Mouse (Mus musculus): Measurements from ENCODE around the gene Gnmt. TPM values are rescaled to one million over a fixed set of nuclear protein-coding genes. Genes with fewer than 3 reads are reported as not detected.

Gene Gnmt
- polyA plus RNA-seq, 1 experiment from 2014 or later = 1.8 TPM

GRCm38 (mm10) chr17:46713849-46714248, 15.1 kb downstream of the Gnmt start:
- WGBS = 90% methylated on average over 9 of the region's 9 CpGs
- Histone ChIP-seq H3K9me3 (replicated peaks; ENCODE audit: control insufficient read depth, low read length) (no peaks in the 10 kb centered on the region), H3K4me1 (ENCODE audit: control insufficient read depth, insufficient read depth, low read length) (peaks cover 12% of the 10 kb centered on the region), H3K27me3 (ENCODE audit: control insufficient read depth, insufficient read depth, low read length) (no peaks in the 10 kb centered on the region), H3K4me3 (ENCODE audit: low read length) (no peak overlapping the region), H3K27ac (ENCODE audit: low read length) (no peak overlapping the region), H3K36me3 (ENCODE audit: control insufficient read depth, insufficient read depth) (peaks cover 16% of the 10 kb centered on the region), H3K9ac (ENCODE audit: low read length) (no peak overlapping the region), H3K4me2 (ENCODE audit: low read depth, low read length) (no peak overlapping the region)
- ATAC-seq (replicated peaks; ENCODE audit: extremely low read depth, insufficient read depth, low FRiP score) = no peak

- 52% methylated on average over 7 of the region's 7 CpGs for WGBS
- H3K4me3 ChIP-seq (ENCODE audit: low read length) = peak overlapping the region; percentile 94
- H3K27me3 ChIP-seq (ENCODE audit: control insufficient read depth, insufficient read depth, low read length) = no peaks in the 10 kb centered on the region
- peak overlapping the region; percentile 92 for H3K9ac ChIP-seq (ENCODE audit: low read length)
- H3K9me3 ChIP-seq (replicated peaks; ENCODE audit: control insufficient read depth, low read length) = no peaks in the 10 kb centered on the region
- no peak for ATAC-seq (replicated peaks; ENCODE audit: extremely low read depth, insufficient read depth, low FRiP score)
- no peak overlapping the region; the same call in 1 of the 2 replicates for H3K27ac ChIP-seq (ENCODE audit: low read length)
- peaks cover 12% of the 10 kb centered on the region for H3K4me1 ChIP-seq (ENCODE audit: control insufficient read depth, insufficient read depth, low read length)
- peaks cover 16% of the 10 kb centered on the region for H3K36me3 ChIP-seq (ENCODE audit: control insufficient read depth, insufficient read depth)
- peak overlapping the region; percentile 95 for H3K4me2 ChIP-seq (ENCODE audit: low read depth, low read length)
Measured at GRCm38 (mm10) chr17:46712442-46712841, 16.5 kb downstream of the Gnmt start.

GRCm38 (mm10) chr17:46711612-46712271, 17.2 kb downstream of the Gnmt start:
- peak; percentile 46; the same call in 1 of the 2 replicates for ATAC-seq (replicated peaks; ENCODE audit: extremely low read depth, insufficient read depth, low FRiP score)
- WGBS = under 1% methylated on average over 76 of the region's 76 CpGs
- H3K27me3 ChIP-seq (ENCODE audit: control insufficient read depth, insufficient read depth, low read length) = no peaks in the 10 kb centered on the region
- peaks cover 14% of the 10 kb centered on the region for H3K36me3 ChIP-seq (ENCODE audit: control insufficient read depth, insufficient read depth)
- peak overlapping the region; percentile 95 for H3K4me2 ChIP-seq (ENCODE audit: low read depth, low read length)
- peak overlapping the region; percentile 81 for H3K27ac ChIP-seq (ENCODE audit: low read length)
- H3K9ac ChIP-seq (ENCODE audit: low read length) = peak overlapping the region; percentile 92
- peaks cover 12% of the 10 kb centered on the region for H3K4me1 ChIP-seq (ENCODE audit: control insufficient read depth, insufficient read depth, low read length)
- H3K4me3 ChIP-seq (ENCODE audit: low read length) = peak overlapping the region; percentile 94
- H3K9me3 ChIP-seq (replicated peaks; ENCODE audit: control insufficient read depth, low read length) = no peaks in the 10 kb centered on the region

GRCm38 (mm10) chr17:46710959-46711597, 17.9 kb downstream of the Gnmt start, which contains the start of gene Pex6:
Pex6 (plus strand) TSS chr17:46711463.
- H3K9me3 ChIP-seq (replicated peaks; ENCODE audit: control insufficient read depth, low read length) = no peaks in the 10 kb centered on the region
- H3K36me3 ChIP-seq (ENCODE audit: control insufficient read depth, insufficient read depth) = peaks cover 14% of the 10 kb centered on the region
- H3K27me3 ChIP-seq (ENCODE audit: control insufficient read depth, insufficient read depth, low read length) = no peaks in the 10 kb centered on the region
- peaks cover 12% of the 10 kb centered on the region for H3K4me1 ChIP-seq (ENCODE audit: control insufficient read depth, insufficient read depth, low read length)
- 8% methylated on average over 36 of the region's 36 CpGs for WGBS
- ATAC-seq (replicated peaks; ENCODE audit: extremely low read depth, insufficient read depth, low FRiP score) = peak; percentile 87
- peak within 1 kb of the TSS; percentile 81 for H3K27ac ChIP-seq (ENCODE audit: low read length)
- H3K4me2 ChIP-seq (ENCODE audit: low read depth, low read length) = peak within 1 kb of the TSS; percentile 95
- peak within 1 kb of the TSS; percentile 92 for H3K9ac ChIP-seq (ENCODE audit: low read length)
- peak within 1 kb of the TSS; percentile 94 for H3K4me3 ChIP-seq (ENCODE audit: low read length)

GRCm38 (mm10) chr17:46706375-46707089, 22.4 kb downstream of the Gnmt start:
- Histone ChIP-seq H3K27me3 (ENCODE audit: control insufficient read depth, insufficient read depth, low read length) (no peaks in the 10 kb centered on the region), H3K4me3 (ENCODE audit: low read length) (no peak overlapping the region), H3K4me1 (ENCODE audit: control insufficient read depth, insufficient read depth, low read length) (peaks cover 24% of the 10 kb centered on the region), H3K36me3 (ENCODE audit: control insufficient read depth, insufficient read depth) (no peaks in the 10 kb centered on the region), H3K4me2 (ENCODE audit: low read depth, low read length) (no peak overlapping the region), H3K9ac (ENCODE audit: low read length) (no peak overlapping the region), H3K27ac (ENCODE audit: low read length) (no peak overlapping the region), H3K9me3 (replicated peaks; ENCODE audit: control insufficient read depth, low read length) (no peaks in the 10 kb centered on the region)
- no peak for ATAC-seq (replicated peaks; ENCODE audit: extremely low read depth, insufficient read depth, low FRiP score)
- WGBS = 81% methylated on average over 14 of the region's 14 CpGs

GRCm38 (mm10) chr17:46704887-46705835, 23.8 kb downstream of the Gnmt start, which contains the start of gene Ppp2r5d:
Ppp2r5d (minus strand) TSS chr17:46705111.
- peak; percentile 94 for ATAC-seq (replicated peaks; ENCODE audit: extremely low read depth, insufficient read depth, low FRiP score)
- Histone ChIP-seq H3K4me3 (ENCODE audit: low read length) (peak within 1 kb of the TSS; percentile 88), H3K36me3 (ENCODE audit: control insufficient read depth, insufficient read depth) (no peaks in the 10 kb centered on the region), H3K9ac (ENCODE audit: low read length) (peak within 1 kb of the TSS; percentile 91), H3K27me3 (ENCODE audit: control insufficient read depth, insufficient read depth, low read length) (no peaks in the 10 kb centered on the region), H3K4me1 (ENCODE audit: control insufficient read depth, insufficient read depth, low read length) (peaks cover 24% of the 10 kb centered on the region), H3K27ac (ENCODE audit: low read length) (peak within 1 kb of the TSS; percentile 96), H3K9me3 (replicated peaks; ENCODE audit: control insufficient read depth, low read length) (no peaks in the 10 kb centered on the region), H3K4me2 (ENCODE audit: low read depth, low read length) (peak within 1 kb of the TSS; percentile 84)
- WGBS = 1% methylated on average over 48 of the region's 48 CpGs

GRCm38 (mm10) chr17:46703971-46704886, 24.7 kb downstream of the Gnmt start:
- no peaks in the 10 kb centered on the region for H3K27me3 ChIP-seq (ENCODE audit: control insufficient read depth, insufficient read depth, low read length)
- peak; percentile 76 for ATAC-seq (replicated peaks; ENCODE audit: extremely low read depth, insufficient read depth, low FRiP score)
- peak overlapping the region; percentile 91 for H3K9ac ChIP-seq (ENCODE audit: low read length)
- no peaks in the 10 kb centered on the region for H3K36me3 ChIP-seq (ENCODE audit: control insufficient read depth, insufficient read depth)
- H3K9me3 ChIP-seq (replicated peaks; ENCODE audit: control insufficient read depth, low read length) = no peaks in the 10 kb centered on the region
- peak overlapping the region; percentile 65 for H3K4me2 ChIP-seq (ENCODE audit: low read depth, low read length)
- H3K27ac ChIP-seq (ENCODE audit: low read length) = peak overlapping the region; percentile 92
- 3% methylated on average over 38 of the region's 41 CpGs for WGBS
- peaks cover 24% of the 10 kb centered on the region for H3K4me1 ChIP-seq (ENCODE audit: control insufficient read depth, insufficient read depth, low read length)
- peak overlapping the region; percentile 88 for H3K4me3 ChIP-seq (ENCODE audit: low read length)

Measured in heart, embryonic 16.5 days (tissue).